15 mouse cellular contexts compared by ENCODE assay signal in the genomic region with DNA sequence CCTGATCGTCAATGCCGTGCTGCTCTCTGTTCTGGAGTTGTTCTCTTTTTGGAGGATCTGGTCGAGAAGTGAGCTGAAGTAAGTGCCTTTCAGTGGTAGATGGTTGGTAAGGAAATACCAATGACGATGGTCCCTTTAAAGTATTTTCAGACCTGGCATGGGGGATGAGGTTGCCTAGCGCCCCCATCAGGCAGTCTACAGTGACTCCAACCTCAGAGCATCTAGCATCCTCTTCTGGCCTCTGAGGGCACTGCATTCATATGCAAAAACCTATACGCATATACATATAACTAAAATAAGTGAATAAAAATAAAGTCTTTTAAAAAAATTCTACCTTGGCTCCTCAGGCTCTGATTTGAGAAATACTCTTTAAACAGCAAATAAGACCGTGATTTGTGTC. TPM values are rescaled to one million over a fixed set of nuclear protein-coding genes. Genes with fewer than 3 reads are reported as not detected.
DNase-seq lines count a peak whose midpoint lies in the region; ATAC-seq and TF ChIP-seq lines count a peak whose summit lies in the region.
"Had no signal": no experiment of that assay in that cellular context is flagged by ENCODE, and none has a peak within 500 bp of the region (broad histone marks: within the 10 kb centered on the region; RNA-seq: fewer than 3 reads in every experiment).

No protein-coding gene starts in this region.

- H3K9me3 ChIP-seq in kidney, postnatal 0 days (replicated peaks; ENCODE audit: low read length), result no peaks in the 10 kb centered on the region
- H3K9me3 ChIP-seq in kidney, embryonic 16.5 days (ENCODE audit: low read length), result no peaks in the 10 kb centered on the region
- H3K9me3 ChIP-seq: limb, embryonic 12.5 days had no signal

- no peak overlapping the region for H3K4me3 ChIP-seq in kidney, postnatal 0 days (replicated peaks; ENCODE audit: low read depth, low read length)
- no peak overlapping the region for H3K4me3 ChIP-seq in kidney, embryonic 16.5 days (ENCODE audit: low read length)
- H3K4me3 ChIP-seq: limb, embryonic 12.5 days had no signal

- no peaks in the 10 kb centered on the region for H3K27me3 ChIP-seq in kidney, postnatal 0 days (ENCODE audit: insufficient read depth, low read length)
- H3K27me3 ChIP-seq in kidney, embryonic 16.5 days (ENCODE audit: insufficient read depth, low read length), result no peaks in the 10 kb centered on the region
- H3K27me3 ChIP-seq: limb, embryonic 12.5 days had no signal

- H3K9ac ChIP-seq in kidney, postnatal 0 days (ENCODE audit: low read depth, low read length), result no peak overlapping the region
- no peak overlapping the region for H3K9ac ChIP-seq in kidney, embryonic 16.5 days (replicated peaks; ENCODE audit: low read length)
- H3K9ac ChIP-seq: limb, embryonic 12.5 days had no signal

- H3K36me3 ChIP-seq in kidney, postnatal 0 days (ENCODE audit: insufficient read depth, low read length), result peaks cover 44% of the 10 kb centered on the region
- H3K36me3 ChIP-seq in kidney, embryonic 16.5 days (ENCODE audit: insufficient read depth, low read length), result peaks cover 62% of the 10 kb centered on the region

- peak; percentile 46; the same call in 1 of the 2 replicates for TF ChIP-seq CTCF in kidney, postnatal 0 days (IDR thresholded peaks at IDR 0.05; ENCODE audit: low read depth)

- DNase-seq in kidney, postnatal 0 days (ENCODE audit: low spot score), result no peak
- peak; percentile 31 for DNase-seq in thymus, postnatal 4 days
- no peak for DNase-seq in thymus, postnatal 0 days (ENCODE audit: low spot score)
- DNase-seq in ZHBTc4 (ENCODE audit: low read depth, low spot score), result peak; percentile 67
- DNase-seq in ovary, postnatal 14 days (ENCODE audit: low spot score), result no peak
- DNase-seq in spleen, postnatal 36 days (ENCODE audit: low spot score in 2 of 2), result no peak
- DNase-seq: adrenal gland, postnatal 25 days; cerebellum, adult 11-12 months; embryo, embryonic 11 days; spleen, adult 18-20 months; thymus, adult 2 months had no signal

- H3K4me1 ChIP-seq in kidney, postnatal 0 days (replicated peaks; ENCODE audit: insufficient read depth, low read length), result no peaks in the 10 kb centered on the region
- H3K4me1 ChIP-seq in kidney, embryonic 16.5 days (ENCODE audit: insufficient read depth, low read length), result no peaks in the 10 kb centered on the region
- H3K4me1 ChIP-seq: limb, embryonic 12.5 days had no signal

- H3K4me2 ChIP-seq in kidney, postnatal 0 days (ENCODE audit: low read length), result no peak overlapping the region
- no peak overlapping the region for H3K4me2 ChIP-seq in kidney, embryonic 16.5 days (replicated peaks; ENCODE audit: low read depth, low read length)
- H3K4me2 ChIP-seq: limb, embryonic 12.5 days had no signal

- 88% methylated on average over 7 of the region's 7 CpGs for WGBS in kidney, postnatal 0 days
- 88% methylated on average over 7 of the region's 7 CpGs for WGBS in kidney, embryonic 16.5 days

- ATAC-seq in kidney, postnatal 0 days (replicated peaks; ENCODE audit: low FRiP score, low read depth), result no peak
- ATAC-seq in kidney, embryonic 16.5 days (ENCODE audit: low FRiP score, low TSS enrichment), result no peak

- no peak overlapping the region for H3K27ac ChIP-seq in kidney, postnatal 0 days
- no peak overlapping the region for H3K27ac ChIP-seq in kidney, embryonic 16.5 days (ENCODE audit: low read length)
- H3K27ac ChIP-seq: limb, embryonic 12.5 days; macrophage had no signal

RNA-seq across cellular contexts. Expression of a gene that starts 27.3 kb away (rescaled TPM):
- polyA plus RNA-seq in kidney, postnatal 0 days (2015; fragmentation: Nextera tagmentation; extraction: Ambion mirVana), result 4.2 and 4.5 TPM in 2 replicates
- 4.9 and 5.9 TPM in 2 replicates for polyA plus RNA-seq in kidney, embryonic 16.5 days (2015; fragmentation: Nextera tagmentation; extraction: Ambion mirVana)
- polyA plus RNA-seq in thymus, postnatal 0 days (2015; fragmentation: Nextera tagmentation; extraction: Ambion mirVana), result 8.5 TPM in 2 replicates

RNA-seq across cellular contexts. Expression of a gene that starts 27.3 kb away (rescaled TPM):
- 36.0 and 40.8 TPM in 2 replicates for polyA plus RNA-seq in kidney, postnatal 0 days (2015; fragmentation: Nextera tagmentation; extraction: Ambion mirVana)
- 53.7 and 58.0 TPM in 2 replicates for polyA plus RNA-seq in kidney, embryonic 16.5 days (2015; fragmentation: Nextera tagmentation; extraction: Ambion mirVana)
- 39.4 and 40.5 TPM in 2 replicates for polyA plus RNA-seq in thymus, postnatal 0 days (2015; fragmentation: Nextera tagmentation; extraction: Ambion mirVana)

RNA-seq across cellular contexts. Expression of a gene that starts 31.0 kb away (rescaled TPM):
- polyA plus RNA-seq in kidney, postnatal 0 days (2015; fragmentation: Nextera tagmentation; extraction: Ambion mirVana), result 39.9 and 42.8 TPM in 2 replicates
- 48.3 and 49.1 TPM in 2 replicates for polyA plus RNA-seq in kidney, embryonic 16.5 days (2015; fragmentation: Nextera tagmentation; extraction: Ambion mirVana)
- 41.7 TPM in 2 replicates for polyA plus RNA-seq in thymus, postnatal 0 days (2015; fragmentation: Nextera tagmentation; extraction: Ambion mirVana)

RNA-seq across cellular contexts. Expression of a gene that starts 31.8 kb away (rescaled TPM):
- 0.28 TPM in 1 of 2 replicates, not detected in the other for polyA plus RNA-seq in kidney, postnatal 0 days (2015; fragmentation: Nextera tagmentation; extraction: Ambion mirVana)
- polyA plus RNA-seq in kidney, embryonic 16.5 days (2015; fragmentation: Nextera tagmentation; extraction: Ambion mirVana), result 0.35 TPM in 1 of 2 replicates, not detected in the other
- 0.67 and 1.1 TPM in 2 replicates for polyA plus RNA-seq in thymus, postnatal 0 days (2015; fragmentation: Nextera tagmentation; extraction: Ambion mirVana)
- polyA plus RNA-seq: kidney, embryonic 14.5 days; limb, embryonic 12.5 days; macrophage had no signal

Comparison
In these comparisons a context has a peak if more than half of its experiments do, and no peak if none do; other contexts are left out.
1. DNase-seq: peak in thymus, postnatal 4 days (single experiment) and ZHBTc4 (single experiment); none in kidney, postnatal 0 days (single experiment), thymus, postnatal 0 days (single experiment), ovary, postnatal 14 days (single experiment) and spleen, postnatal 36 days (0 of 2).